Mouse (Mus musculus) liver, embryonic 14.5 days (tissue): ENCODE measurements around the gene Cpt1b. TPM values are rescaled to one million over a fixed set of nuclear protein-coding genes. Genes with fewer than 3 reads are reported as not detected.

Experiments used
- ATAC-seq: fragments of 200-750 bp; cut with Nextera tagmentation; 2 replicates; pipeline ENCODE4 v1.8.0; 2017; ENCODE audit warnings: moderate number of reproducible peaks, mild to moderate bottlenecking, moderate library complexity; ENCODE audit not compliant: insufficient read depth
- DNase-seq, 3 experiments: peaks; one replicate each; pipeline ENCODE4 v3.0.0-alpha.2; 2012 to 2013; ENCODE audit warnings: low read depth in 3 of 3, low spot score in 3 of 3
- H3K27ac ChIP-seq: fragments of 300-500 bp; sonication (generic); 2 replicates; pipeline ENCODE4 v1.5.1; 2014; ENCODE audit warnings: moderate library complexity, mild to moderate bottlenecking, control low read depth, inconsistent platforms
- H3K27me3 ChIP-seq: fragments of 300-500 bp; sonication (generic); 2 replicates; pipeline ENCODE4 v1.6.1; 2014; ENCODE audit warnings: mild to moderate bottlenecking, low read length, moderate library complexity; ENCODE audit not compliant: control insufficient read depth, insufficient read depth
- H3K36me3 ChIP-seq: fragments of 300-500 bp; sonication (generic); replicated peaks from 2 replicates; pipeline ENCODE4 v1.6.1; 2014; ENCODE audit warnings: low read depth; ENCODE audit not compliant: control insufficient read depth, insufficient read depth
- H3K4me1 ChIP-seq, 2 experiments: fragments of 200-500 bp in 1 of 2; fragments of 300-500 bp in 1 of 2; sonication (generic) in 1 of 2; replicated peaks; 2 replicates each; pipeline ENCODE4 v1.6.1; 2012 to 2014; ENCODE audit warnings: antibody characterized with exemption in 1 of 2, inconsistent platforms in 1 of 2, low read length in 1 of 2; ENCODE audit not compliant: control insufficient read depth in 2 of 2, insufficient read depth in 2 of 2
- H3K4me2 ChIP-seq: fragments of 300-500 bp; sonication (generic); 2 replicates; pipeline ENCODE4 v1.6.1; 2014; ENCODE audit warnings: low read depth, mild to moderate bottlenecking, control low read depth, moderate library complexity
- H3K4me3 ChIP-seq, 2 experiments: fragments of 200-500 bp in 1 of 2; fragments of 300-500 bp in 1 of 2; sonication (generic) in 1 of 2; 2 replicates each; pipeline ENCODE4 v1.5.1; 2012 to 2014; ENCODE audit warnings: low read depth in 2 of 2, low read length in 2 of 2, mild to moderate bottlenecking in 2 of 2, control low read depth in 1 of 2, inconsistent platforms in 1 of 2, moderate library complexity in 1 of 2; ENCODE audit not compliant: insufficient read depth in 1 of 2
- H3K9ac ChIP-seq: fragments of 300-500 bp; sonication (generic); replicated peaks from 2 replicates; pipeline ENCODE4 v1.6.1; 2014; ENCODE audit warnings: mild to moderate bottlenecking, control low read depth, moderate library complexity
- H3K9me3 ChIP-seq: fragments of 300-500 bp; sonication (generic); 2 replicates; pipeline ENCODE4 v1.6.1; 2016; ENCODE audit warnings: low read length, mixed read lengths; ENCODE audit not compliant: control insufficient read depth
- CTCF ChIP-seq: IDR thresholded peaks from 2 replicates; pipeline ENCODE4 v1.5.1; 2016; ENCODE audit warnings: antibody characterized with exemption, low read depth, control low read depth
- EP300 ChIP-seq: IDR thresholded peaks from 2 replicates; pipeline ENCODE4 v1.6.1; 2016; ENCODE audit warnings: antibody characterized with exemption, low read depth
- WGBS: fragments of 180-500 bp; shearing (Covaris S2); extraction: QIAGEN DNeasy Blood & Tissue Kit; methylation state at CpG from one replicate; pipeline ENCODE4 v1.1.7; 2014; ENCODE audit not compliant: insufficient replicate concordance; 5-methylcytosine and 5-hydroxymethylcytosine counted together
- polyA plus RNA-seq, 2 experiments: library from polyadenylated mRNA; depleted of rRNA in 1 of 2; stranded (reverse) in 1 of 2; unstranded in 1 of 2; fragments of >200 nt; fragmentation: Nextera tagmentation in 1 of 2; extraction: Ambion mirVana in 1 of 2; gene quantifications; 2 replicates each; pipeline versions ENCODE4 v1.2.1 to v1.2.3; 2012 to 2014

The Cpt1b gene
- polyA plus RNA-seq, 2 experiments, result 1.5 to 2.1 TPM

DNA sequence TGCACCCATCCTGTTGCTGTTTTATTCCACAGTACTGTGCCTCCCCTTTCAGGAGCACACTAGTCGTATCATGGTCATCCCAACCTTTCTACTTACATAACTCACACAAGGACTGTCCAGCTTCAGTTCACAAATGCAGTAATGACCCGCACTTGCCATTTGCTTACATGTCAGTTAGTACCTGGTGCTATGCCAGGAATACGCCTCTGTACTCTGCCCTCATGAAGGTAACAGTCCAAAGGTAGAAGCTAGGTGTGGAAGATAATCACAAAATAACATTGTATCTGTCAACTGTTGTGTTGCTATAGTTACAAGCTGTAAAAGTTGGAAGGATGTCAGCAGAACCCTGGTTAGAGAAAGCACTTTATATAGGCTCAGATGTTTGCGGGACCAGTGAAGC lies 28.8 kb downstream of the Cpt1b start:
- Histone ChIP-seq H3K9me3 (no peaks in the 10 kb centered on the region), H3K27ac (no peak overlapping the region), H3K36me3 (no peaks in the 10 kb centered on the region), H3K27me3 (no peaks in the 10 kb centered on the region), H3K4me2 (no peak overlapping the region), H3K4me3 (no peak overlapping the region), H3K9ac (no peak overlapping the region), H3K4me1 (peaks cover 0 to 5% of the 10 kb centered on the region in 2 experiments; a peak in 1 of 4 replicates)
- DNase-seq, result no peak
- 66% methylated on average over 4 of the region's 4 CpGs for WGBS
- no peak for TF ChIP-seq EP300
- no peak for TF ChIP-seq CTCF
- ATAC-seq, result no peak

GRCm38 (mm10) chr15:89390081-89390480 lies 35.6 kb downstream of the Cpt1b start:
- TF ChIP-seq EP300 (no peak), CTCF (no peak)
- no peak overlapping the region for H3K27ac ChIP-seq
- H3K4me1 ChIP-seq, result no peaks in the 10 kb centered on the region
- no peak overlapping the region for H3K4me2 ChIP-seq
- H3K4me3 ChIP-seq, result no peak overlapping the region
- H3K36me3 ChIP-seq, result no peaks in the 10 kb centered on the region
- DNase-seq, result no peak
- no peak for ATAC-seq
- 73% methylated on average over 10 of the region's 10 CpGs for WGBS
- H3K9ac ChIP-seq, result no peak overlapping the region
- no peaks in the 10 kb centered on the region for H3K9me3 ChIP-seq
- H3K27me3 ChIP-seq, result no peaks in the 10 kb centered on the region

DNA sequence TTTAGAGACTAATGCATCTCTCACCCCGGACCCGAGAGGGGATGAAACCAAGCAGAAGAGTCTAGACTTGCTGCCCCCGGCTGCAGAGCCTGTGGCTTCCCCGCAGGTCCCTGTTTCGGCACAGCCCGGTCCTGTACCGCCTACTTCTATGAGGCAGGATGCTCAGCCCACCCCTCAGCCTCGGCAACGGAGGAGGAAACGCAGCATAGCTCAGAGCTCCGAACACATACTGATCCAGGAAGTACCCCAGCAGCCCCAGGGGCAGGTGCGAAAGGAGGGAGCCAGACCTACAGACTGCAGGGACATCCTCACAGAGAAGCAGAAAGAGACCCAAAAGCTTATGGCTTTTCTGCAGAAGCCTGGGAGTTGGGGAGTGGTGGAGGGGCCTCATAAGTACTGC lies 38.5 kb downstream of the Cpt1b start:
- ATAC-seq (no peak), DNase-seq (no peak)
- H3K4me2 ChIP-seq, result no peak overlapping the region
- no peak overlapping the region for H3K4me3 ChIP-seq
- no peaks in the 10 kb centered on the region for H3K36me3 ChIP-seq
- 25% methylated on average over 12 of the region's 12 CpGs for WGBS
- H3K4me1 ChIP-seq, result no peaks in the 10 kb centered on the region
- H3K9me3 ChIP-seq, result no peaks in the 10 kb centered on the region
- TF ChIP-seq EP300 (no peak), CTCF (no peak)
- no peaks in the 10 kb centered on the region; the same call in 1 of the 2 replicates for H3K27me3 ChIP-seq
- no peak overlapping the region for H3K27ac ChIP-seq
- H3K9ac ChIP-seq, result no peak overlapping the region

- Histone ChIP-seq H3K4me2 (no peak within 1 kb of the TSS), H3K4me1 (no peaks in the 10 kb centered on the region), H3K27ac (no peak within 1 kb of the TSS), H3K9me3 (no peaks in the 10 kb centered on the region), H3K27me3 (peaks cover under 1% of the 10 kb centered on the region), H3K4me3 (no peak within 1 kb of the TSS), H3K9ac (no peak within 1 kb of the TSS), H3K36me3 (no peaks in the 10 kb centered on the region)
- TF ChIP-seq CTCF (no peak), EP300 (no peak)
- DNase-seq (no peak), ATAC-seq (no peak)
- 70% methylated on average over 7 of the region's 7 CpGs for WGBS
Observed at GRCm38 (mm10) chr15:89384617-89385016, 41.0 kb downstream of the Cpt1b start, which contains the start of gene Klhdc7b. Gene Klhdc7b (plus strand): TSS chr15:89384917.

DNA sequence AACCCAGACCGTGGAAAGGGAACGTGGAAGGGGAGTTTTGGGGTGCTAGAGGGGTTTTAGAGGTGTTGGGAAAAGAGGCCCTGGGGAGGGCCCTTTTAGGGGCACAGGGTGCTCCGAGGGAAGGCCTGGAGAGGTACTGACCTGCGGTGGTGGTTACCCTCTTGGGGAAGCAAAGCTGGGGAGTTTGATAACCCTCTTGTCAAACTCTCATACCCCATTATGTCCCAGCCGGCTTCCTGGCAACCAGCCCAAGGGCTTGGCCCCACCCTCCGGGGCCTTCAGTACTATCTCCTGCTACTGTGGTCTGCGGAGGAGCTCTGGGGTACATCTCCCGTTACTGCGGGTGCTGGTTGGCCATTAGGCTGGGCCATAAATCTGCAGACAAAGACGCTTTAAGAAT lies 46.2 kb downstream of the Cpt1b start:
- no peak for TF ChIP-seq CTCF
- no peak for TF ChIP-seq EP300
- Histone ChIP-seq H3K9ac (peak overlapping the region; percentile 24; the same call in 1 of the 2 replicates), H3K27me3 (peaks cover 31% of the 10 kb centered on the region), H3K4me2 (peak overlapping the region; percentile 71), H3K4me3 (peak overlapping the region; percentile 23 to 45; a peak in 3 of 4 replicates), H3K4me1 (peaks cover 0 to 2% of the 10 kb centered on the region in 2 experiments; a peak in 1 of 4 replicates), H3K27ac (no peak overlapping the region), H3K36me3 (no peaks in the 10 kb centered on the region), H3K9me3 (no peaks in the 10 kb centered on the region)
- DNase-seq, result peak in 1 of 3 experiments; percentile 29
- peak; percentile 58; the same call in 1 of the 2 replicates for ATAC-seq
- WGBS, result 5% methylated on average over 10 of the region's 10 CpGs
